Mouse (Mus musculus): Measurements from ENCODE around the gene Catsperz.

The Catsperz gene

GRCm38 (mm10) chr19:6928080-6928479 is 2.9 kb upstream of the Catsperz start:
- in situ Hi-C loops (cut with MboI; ENCODE audit: low pct_unique_long_range_greater_than_20kb in 1 of 2, low sequenced_read_pairs in 2 of 2, unreplicated experiment in 1 of 2) = no loop called here

DNA sequence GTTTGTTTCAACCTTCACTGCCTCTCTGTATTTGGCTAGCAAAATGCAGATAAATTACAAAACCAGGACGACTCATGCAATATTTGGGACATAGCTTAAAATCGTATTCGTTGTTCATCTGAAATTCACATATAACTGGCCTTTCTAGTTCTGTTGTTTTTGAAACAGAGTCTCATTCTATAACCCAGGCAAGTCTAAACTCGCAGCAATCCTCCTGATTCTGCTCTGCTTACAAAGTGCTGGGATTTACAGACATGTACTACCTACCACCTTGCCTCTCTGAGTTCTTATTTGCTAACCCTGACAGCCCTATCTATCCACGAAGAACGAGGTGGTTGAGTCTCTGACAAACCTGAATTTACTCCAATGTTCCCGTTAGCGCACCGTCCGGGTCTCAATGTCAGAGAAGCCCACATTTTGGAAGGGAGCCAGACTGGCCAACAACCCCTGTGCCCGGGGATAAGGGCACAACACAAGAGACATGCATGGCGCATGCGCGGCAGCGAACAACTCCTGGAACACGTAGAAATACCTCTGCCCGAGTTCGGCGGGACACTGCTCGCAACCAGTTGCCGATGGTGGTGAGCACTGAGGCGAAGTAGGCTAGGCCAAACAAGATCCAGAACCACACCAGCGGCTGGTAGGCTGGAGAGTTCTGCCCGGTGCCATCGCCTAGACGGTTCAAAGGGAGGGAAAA is 1.5 kb upstream of the Catsperz start:
- in situ Hi-C loops (cut with MboI; ENCODE audit: low pct_unique_long_range_greater_than_20kb in 1 of 2, low sequenced_read_pairs in 2 of 2, unreplicated experiment in 1 of 2) = no loop called here

DNA sequence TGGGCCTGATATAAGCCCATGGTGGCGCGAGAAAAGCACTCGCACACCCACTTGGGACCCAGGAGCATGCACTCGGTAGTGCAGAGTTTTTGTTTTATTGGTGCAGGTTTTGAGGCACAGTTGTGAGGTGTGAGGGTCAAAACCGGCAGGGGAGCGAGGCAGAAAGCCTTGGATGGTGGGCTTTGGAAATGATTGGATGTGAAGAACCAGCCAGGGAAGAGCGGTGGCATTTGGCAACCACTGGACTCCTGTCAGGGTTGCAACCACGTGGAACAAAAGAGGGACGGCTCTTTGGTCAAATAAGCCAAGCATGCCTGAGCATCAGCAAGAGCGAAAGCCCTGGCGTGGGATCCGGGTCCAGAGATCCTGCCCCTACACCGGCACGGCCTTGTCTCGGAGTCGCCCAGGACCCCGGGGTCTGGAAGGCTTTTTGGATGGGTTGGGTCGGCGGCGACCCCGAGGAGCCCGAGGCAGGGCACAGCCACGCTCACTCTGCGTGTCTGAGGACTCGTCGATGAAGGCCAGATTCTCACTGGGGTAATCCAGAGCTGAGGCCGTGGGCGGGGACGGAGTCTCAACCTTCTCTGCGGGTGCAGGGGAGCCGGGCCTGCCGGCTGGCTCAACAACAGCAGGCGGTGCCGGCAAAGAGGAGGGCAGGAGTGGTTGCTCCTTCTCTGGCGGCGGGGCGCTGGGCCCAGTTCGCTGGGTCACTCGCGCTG is 590 bp upstream of the Catsperz start:
- in situ Hi-C loops (cut with MboI; ENCODE audit: low pct_unique_long_range_greater_than_20kb in 1 of 2, low sequenced_read_pairs in 2 of 2, unreplicated experiment in 1 of 2) = no loop called here

DNA sequence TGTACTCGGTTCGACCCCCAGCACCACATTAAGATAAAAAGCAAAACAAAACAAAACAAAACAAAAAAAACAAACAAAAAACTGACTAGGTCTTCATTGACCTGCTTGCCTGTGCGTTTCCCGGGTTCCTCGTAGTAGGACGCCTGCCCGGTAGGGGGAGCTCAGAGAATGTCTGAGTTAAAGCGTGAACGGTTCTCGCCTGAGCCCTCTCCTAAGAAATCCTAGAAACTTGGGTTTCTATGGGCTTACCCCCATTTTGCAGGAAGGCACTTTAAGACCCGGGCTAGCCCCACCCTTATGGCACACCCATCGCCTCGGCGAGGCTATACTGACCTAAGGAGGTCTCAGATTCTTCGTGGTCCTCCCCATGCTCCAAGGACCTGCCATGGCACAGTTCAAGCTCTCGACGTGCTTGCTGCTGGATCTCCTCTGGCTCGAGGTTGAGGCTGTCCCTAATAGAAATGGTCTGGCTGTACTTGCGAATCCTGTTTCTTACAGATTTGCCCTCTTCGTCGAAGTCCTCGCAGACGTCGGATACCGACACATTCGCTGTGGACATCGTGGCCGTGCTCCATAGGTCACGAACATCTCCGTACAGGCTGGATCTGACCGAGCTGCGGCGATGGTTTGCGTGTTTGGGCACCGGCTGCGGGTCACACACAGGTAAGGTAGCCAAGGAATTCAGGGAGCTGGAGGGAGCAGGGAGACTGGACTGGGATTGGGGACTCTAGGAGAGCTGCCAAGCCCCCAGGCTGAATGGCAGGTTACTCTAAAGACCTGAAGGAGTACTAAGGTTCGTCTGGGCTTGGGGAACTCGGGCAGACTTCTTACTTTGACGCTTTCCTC is 496 bp downstream of the Catsperz start:
- in situ Hi-C loops (cut with MboI; ENCODE audit: low pct_unique_long_range_greater_than_20kb in 1 of 2, low sequenced_read_pairs in 2 of 2, unreplicated experiment in 1 of 2) = no loop called here

DNA sequence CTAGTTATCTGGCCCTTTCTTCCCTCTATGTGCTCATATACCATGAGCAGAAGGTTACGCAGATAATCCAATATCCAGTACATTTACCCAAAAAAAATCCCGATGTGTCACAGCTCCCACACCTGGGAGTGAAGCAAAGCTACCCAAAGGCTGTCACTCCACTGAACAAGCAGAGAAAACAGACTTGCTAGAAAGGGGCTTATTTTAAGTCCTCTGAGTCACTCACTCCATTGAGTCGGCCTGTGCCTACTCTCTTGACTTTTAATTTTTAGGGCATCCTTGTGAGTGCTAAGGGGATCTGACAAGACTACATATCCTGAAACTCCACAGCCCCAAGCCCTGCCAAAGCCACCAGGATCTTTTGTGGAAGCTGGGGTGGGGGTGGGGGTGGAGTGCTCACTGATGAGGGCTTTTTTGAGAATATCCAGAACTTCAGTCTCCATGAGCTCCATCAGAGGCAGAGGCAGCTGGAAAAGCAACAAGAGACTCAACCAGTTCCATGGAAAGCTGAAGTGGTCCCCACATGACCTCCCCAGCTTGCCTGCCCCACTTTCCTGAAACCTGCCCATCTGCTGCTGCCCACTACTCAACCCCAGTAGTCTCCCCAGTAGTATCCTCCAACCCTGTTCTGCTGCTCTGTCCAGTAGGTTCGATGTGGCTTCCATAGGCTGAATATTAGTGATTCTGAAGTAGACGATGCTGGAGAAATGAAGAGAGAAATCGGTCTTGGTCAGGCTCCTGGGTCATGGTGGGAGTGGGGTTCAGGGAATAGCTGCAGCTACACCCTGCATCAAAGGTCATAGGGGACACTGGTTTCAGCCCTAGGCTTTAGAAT is 2.1 kb downstream of the Catsperz start:
- in situ Hi-C loops (cut with MboI; ENCODE audit: low pct_unique_long_range_greater_than_20kb in 1 of 2, low sequenced_read_pairs in 2 of 2, unreplicated experiment in 1 of 2) = no loop called here

DNA sequence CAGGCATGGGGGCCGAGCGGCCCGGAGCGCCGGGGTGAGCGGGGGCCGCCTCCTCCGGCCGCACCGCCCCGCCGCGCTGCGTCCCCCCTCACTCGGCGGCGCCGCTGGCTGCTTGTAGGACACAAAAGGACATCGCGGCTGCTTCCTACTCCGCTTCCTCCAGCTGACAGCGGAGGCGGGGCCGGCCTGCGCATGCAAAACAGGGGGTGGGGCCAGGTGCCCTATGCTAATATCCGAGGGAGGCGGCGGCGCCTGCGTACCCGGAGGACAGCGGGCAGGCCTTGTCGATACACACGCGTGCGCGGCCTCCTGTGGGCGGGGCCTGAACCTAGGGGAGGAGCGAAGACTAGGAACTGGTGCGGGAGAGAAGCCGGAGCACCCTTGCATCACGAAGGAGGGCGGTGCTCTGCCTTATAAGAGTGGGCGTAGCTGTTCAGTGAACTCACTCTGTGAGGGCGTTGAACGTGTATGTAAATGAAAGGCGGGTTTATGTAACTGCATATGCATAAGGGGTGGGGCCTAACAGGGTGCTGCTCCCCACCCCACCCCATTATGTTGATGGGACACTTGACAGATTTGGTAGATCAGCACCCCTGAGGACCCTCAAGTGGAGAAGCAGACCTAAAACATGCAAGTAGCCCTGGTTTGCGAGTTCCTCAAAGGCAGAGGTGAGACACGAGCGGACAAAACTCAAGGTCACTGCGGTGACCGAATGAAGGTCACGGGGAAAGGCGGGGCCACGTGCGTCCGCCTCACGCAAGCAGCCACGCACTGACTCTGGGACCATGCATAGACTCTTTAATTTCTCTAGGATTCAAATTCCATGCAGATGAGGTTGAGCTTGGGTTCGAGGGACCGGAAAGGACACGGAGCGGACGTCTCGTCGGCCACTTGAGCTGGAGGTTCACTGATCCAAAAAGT is 3.3 kb downstream of the Catsperz start, which contains the start of gene Esrra:
Esrra (minus strand) TSS at position 167 of the 921 bp plus-strand sequence.
- in situ Hi-C loops (cut with MboI; ENCODE audit: low pct_unique_long_range_greater_than_20kb in 1 of 2, low sequenced_read_pairs in 2 of 2, unreplicated experiment in 1 of 2) = no loop called here

GRCm38 (mm10) chr19:6920741-6921636 is 4.2 kb downstream of the Catsperz start:
- in situ Hi-C loops (cut with MboI; ENCODE audit: low pct_unique_long_range_greater_than_20kb in 1 of 2, low sequenced_read_pairs in 2 of 2, unreplicated experiment in 1 of 2) = no loop called here

DNA sequence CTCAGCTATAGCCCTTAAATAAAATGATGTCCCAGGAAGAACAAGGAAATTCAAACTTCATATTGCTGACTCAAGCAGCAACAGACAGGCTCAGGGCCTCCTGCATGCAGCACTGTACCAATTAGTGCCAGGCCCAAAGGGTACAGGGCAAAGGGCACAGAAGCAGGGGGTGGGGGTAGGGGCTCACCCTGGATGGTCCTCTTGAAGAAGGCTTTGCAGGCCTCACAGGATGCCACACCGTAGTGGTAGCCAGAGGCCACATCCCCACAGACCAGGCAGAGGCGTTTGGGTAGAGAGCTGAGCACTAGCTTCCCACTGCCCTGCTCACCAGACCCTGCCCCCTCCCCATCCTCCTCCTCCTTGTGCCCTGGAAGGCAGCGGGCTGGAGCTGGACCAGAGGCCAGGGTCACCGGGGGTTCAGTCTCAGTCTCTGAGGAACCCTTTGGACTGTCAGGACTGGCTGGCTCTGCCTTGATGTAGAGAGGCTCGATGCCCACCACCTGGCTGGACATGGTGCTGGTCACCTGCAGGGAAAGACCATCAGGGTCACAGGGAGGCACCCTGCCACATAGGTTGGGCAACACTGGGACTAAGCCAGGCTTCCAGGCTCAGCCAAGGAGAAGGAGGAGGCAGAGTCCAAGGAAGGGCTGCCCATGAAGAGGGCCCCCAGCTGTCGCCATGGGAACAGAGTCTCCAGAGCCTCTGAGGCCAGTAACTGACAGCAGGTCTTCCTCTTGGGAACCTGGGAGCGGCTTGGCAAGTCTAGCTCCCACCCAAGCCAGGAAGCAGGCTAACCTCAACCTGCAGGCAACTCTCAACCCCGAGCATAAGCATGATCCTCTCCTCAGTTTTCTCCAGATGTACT is 5.1 kb downstream of the Catsperz start:
- in situ Hi-C loops (cut with MboI; ENCODE audit: low pct_unique_long_range_greater_than_20kb in 1 of 2, low sequenced_read_pairs in 2 of 2, unreplicated experiment in 1 of 2) = no loop called here

DNA sequence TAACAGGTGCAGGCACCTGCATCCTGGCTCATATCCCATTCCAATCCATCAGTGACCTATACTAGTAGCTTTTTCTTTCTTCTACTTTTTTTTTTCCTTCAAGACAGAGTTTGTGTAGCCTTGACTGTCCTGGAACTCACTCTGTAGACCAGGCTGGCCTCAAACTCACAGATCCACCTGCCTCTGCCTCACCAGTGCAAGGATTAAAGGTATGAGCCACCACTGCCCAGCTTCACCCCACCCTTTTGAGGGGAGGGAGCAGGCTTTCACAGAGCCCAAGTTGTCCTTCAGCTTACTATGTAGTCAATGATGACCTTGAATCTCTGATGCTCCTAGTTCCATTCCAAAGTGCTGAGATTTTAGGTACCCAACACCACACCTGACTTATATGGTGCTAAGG is 5.7 kb downstream of the Catsperz start:
- in situ Hi-C loops (cut with MboI; ENCODE audit: low pct_unique_long_range_greater_than_20kb in 1 of 2, low sequenced_read_pairs in 2 of 2, unreplicated experiment in 1 of 2) = no loop called here

DNA sequence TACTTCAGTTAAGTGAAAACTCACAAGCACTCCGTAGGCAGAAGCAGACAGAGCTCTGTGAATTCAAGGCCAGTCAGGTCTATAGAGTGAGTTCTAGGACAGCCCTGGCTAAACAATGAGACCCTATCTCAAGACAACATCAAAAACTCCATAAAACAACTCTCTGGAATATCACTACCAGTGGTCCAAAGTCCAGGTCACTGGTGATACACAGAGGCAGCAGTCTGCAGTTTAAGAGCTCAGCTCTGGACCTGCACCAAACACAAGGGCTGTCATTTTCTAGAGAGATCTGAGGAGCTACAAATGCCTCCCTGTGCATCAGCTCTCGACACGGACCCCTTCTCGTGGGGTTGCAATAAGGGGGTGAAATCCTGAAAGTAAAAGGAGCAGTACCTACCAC is 6.9 kb downstream of the Catsperz start:
- in situ Hi-C loops (cut with MboI; ENCODE audit: low pct_unique_long_range_greater_than_20kb in 1 of 2, low sequenced_read_pairs in 2 of 2, unreplicated experiment in 1 of 2) = no loop called here

- in situ Hi-C loops (cut with MboI; ENCODE audit: low pct_unique_long_range_greater_than_20kb in 1 of 2, low sequenced_read_pairs in 2 of 2, unreplicated experiment in 1 of 2) = no loop called here
These were observed 8.7 kb downstream of the Catsperz start for GRCm38 (mm10) chr19:6916496-6916895.

DNA sequence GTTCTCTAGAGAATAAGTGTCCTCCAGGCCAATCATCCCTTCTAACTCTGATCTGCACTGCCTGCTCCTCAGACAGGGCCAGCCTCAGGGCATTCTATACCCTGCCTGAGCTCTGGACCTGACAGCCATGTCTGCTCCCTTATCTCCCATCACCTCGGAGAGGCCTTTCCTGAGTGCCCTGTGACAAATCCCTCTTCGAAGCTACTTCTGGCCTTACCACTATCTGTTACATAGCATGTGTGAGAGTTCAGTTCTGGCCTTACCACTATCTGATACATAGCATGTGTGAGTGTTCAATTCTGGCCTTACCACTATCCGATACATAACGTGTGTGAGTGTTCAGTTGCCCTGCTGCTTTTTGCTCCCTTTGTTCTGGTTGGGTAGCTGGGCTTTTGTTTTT is 9.9 kb downstream of the Catsperz start:
- in situ Hi-C loops (cut with MboI; ENCODE audit: low pct_unique_long_range_greater_than_20kb in 1 of 2, low sequenced_read_pairs in 2 of 2, unreplicated experiment in 1 of 2) = no loop called here

GRCm38 (mm10) chr19:6914540-6914939 is 10.6 kb downstream of the Catsperz start:
- in situ Hi-C loops (cut with MboI; ENCODE audit: low pct_unique_long_range_greater_than_20kb in 1 of 2, low sequenced_read_pairs in 2 of 2, unreplicated experiment in 1 of 2) = no loop called here

DNA sequence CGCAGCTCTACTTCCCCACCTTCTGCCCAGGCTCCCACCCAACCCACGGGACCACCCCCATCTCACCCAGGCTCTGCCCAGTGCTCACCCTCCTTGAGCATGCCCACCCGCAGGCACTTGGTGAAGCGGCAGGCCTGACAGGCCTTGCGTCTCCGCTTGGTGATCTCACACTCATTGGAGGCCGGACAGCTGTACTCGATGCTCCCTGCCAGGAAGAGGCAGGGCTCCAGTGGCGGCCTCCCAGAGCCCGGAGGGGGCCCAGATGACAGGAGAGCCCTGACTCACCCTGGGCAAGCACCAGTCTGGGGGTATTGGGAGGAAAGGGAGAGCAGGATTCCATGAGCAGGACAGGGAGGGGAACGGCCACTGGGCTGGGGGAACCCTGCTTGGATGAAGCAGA is 11.2 kb downstream of the Catsperz start:
- in situ Hi-C loops (cut with MboI; ENCODE audit: low pct_unique_long_range_greater_than_20kb in 1 of 2, low sequenced_read_pairs in 2 of 2, unreplicated experiment in 1 of 2) = no loop called here

GRCm38 (mm10) chr19:6913036-6913435 is 12.1 kb downstream of the Catsperz start:
- in situ Hi-C loops (cut with MboI; ENCODE audit: low pct_unique_long_range_greater_than_20kb in 1 of 2, low sequenced_read_pairs in 2 of 2, unreplicated experiment in 1 of 2) = no loop called here
